Mouse (Mus musculus) kidney, adult 2 months (tissue): Measurements from ENCODE around the gene Wnt10b.

Source experiments
- CTCF ChIP-seq: fragments of 200-500 bp; conservative IDR thresholded peaks from 2 replicates; pipeline ENCODE4 v1.5.1; 2011; ENCODE audit warnings: low read depth, mild to moderate bottlenecking, control low read depth, low read length, moderate library complexity, mixed read lengths; ENCODE audit not compliant: insufficient read depth, insufficient read length
- POLR2A ChIP-seq: fragments of 200-500 bp; IDR thresholded peaks from one replicate; pipeline ENCODE4 v1.6.1; 2011; ENCODE audit warnings: low read depth, low read length, control low read depth

DNA sequence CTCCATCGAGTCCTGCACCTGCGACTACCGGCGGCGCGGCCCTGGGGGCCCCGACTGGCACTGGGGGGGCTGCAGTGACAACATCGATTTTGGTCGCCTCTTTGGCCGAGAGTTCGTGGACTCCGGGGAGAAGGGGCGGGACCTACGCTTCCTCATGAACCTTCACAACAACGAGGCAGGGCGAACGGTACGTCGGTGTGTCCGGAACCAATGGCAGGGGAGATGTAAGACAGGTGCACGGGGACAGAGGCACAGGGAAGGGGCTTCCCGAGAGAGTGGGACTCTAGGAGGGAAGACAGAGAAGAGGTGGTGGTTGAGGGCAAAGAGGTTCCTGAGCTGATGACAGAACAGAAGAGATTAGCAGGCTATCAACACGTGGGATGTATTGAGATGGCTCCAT lies 13.8 kb upstream of the Wnt10b start:
- no peak for TF ChIP-seq CTCF
- TF ChIP-seq POLR2A = no peak
